Mouse (Mus musculus) retina, postnatal 7 days (tissue): ENCODE results near the gene Cemip.
"Not testable (repeated sequence)": the region's sequence is repeated elsewhere in the genome, so short reads cannot be mapped to it uniquely, and the experiment has no call there.

Experiments
- DNase-seq: peaks from one replicate; pipeline ENCODE4 v3.0.0-alpha.2; 2012; ENCODE audit warnings: low read depth, low spot score

Gene Cemip

DNA sequence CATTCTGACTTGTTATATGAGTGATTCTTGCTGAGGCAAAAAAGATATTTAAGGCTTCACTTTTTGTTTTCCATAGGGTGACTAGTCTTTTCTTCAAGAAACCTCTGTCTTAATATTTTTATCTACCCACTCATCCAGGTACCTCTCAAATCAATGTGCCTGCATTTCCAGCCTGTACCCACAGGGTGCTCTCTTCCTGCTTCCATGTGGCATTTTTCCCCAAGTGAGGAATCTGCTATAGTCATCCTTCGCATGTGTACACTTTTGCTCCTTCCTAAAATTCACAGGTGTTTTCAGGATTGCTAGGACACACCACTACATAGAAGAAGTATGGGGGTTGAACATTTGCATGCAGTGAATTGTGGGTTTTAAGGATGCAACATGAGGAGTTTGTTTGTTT lies 192.0 kb downstream of the Cemip start:
- no peak for DNase-seq

DNA sequence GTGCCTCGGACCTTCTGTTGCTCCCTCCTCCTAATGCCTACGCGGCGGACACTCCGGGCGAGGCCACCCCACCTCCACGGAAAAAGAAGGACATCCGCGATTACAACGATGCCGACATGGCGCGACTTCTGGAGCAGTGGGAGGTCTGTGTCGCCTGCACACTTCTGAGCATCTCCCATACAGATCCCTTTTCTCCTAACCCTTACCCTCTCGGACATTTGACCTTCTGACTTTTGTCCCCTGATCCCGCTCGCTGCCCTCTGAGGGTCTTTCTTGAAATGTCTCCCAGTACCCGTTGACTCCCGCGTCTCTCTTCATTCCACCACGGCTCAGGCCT lies 194.0 kb downstream of the Cemip start:
- DNase-seq, result no peak

DNA sequence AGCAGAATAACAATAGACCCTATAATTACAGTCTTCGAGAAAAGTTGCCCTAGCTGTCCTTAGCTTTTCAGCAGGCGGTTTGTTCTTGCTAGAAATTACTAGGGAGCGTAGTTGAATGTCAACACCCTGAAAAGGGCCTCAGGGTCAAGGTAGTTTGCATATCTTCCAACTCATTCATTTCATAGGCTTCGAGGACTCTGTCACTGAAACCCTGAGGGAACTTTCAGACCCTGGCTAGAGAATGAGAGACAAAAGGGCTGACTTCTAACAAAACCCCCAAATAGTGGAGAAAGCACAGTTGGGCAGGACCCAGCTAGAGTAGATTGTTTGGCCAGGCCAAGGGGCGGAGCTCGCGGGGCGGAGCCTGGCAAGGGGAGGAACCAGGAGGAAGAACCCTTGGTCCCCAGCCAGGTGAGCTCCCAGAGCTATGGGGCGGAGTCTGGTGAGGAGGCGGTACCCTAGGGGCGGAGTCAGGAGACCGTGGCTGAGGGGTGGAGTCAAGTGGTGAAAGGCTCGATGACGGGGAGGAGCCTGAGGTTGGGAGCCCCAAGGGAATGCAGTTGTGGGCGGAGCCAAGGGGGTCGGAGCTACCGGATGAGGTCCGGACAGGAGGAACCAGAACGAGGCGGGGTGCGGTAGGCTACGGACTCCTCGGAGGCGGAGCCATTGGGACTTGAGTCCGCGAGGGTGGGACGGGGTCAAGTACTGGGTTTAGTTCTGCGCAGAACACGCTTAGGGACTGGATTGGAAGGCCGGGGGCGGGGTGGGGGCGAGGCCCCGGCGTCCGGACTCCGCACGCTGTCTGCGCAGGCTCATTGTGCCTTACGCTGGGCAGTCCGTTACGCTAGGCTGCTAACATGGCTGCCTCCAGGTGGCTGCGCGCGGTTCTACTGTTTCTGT lies 194.6 kb downstream of the Cemip start:
- peak; percentile 98 for DNase-seq

DNA sequence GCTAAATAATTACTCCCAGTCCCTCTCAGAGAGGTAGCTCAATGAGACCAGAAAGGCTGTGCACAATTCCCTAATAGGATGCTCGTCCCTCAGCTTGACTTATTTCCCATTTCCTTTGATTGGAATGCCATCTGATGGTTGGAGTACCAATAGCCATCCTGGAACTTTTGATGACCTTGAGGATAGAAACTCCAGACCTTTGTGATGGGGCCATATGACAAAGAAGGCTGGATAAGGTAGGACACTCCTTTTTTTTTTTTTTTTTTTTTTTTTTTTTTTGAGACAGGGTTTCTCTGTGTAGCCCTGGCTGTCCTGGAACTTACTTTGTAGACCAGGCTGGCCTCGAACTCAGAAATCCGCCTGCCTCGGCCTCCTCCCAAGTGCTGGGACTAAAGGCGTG lies 196.4 kb downstream of the Cemip start:
- not testable (repeated sequence) for DNase-seq

DNA sequence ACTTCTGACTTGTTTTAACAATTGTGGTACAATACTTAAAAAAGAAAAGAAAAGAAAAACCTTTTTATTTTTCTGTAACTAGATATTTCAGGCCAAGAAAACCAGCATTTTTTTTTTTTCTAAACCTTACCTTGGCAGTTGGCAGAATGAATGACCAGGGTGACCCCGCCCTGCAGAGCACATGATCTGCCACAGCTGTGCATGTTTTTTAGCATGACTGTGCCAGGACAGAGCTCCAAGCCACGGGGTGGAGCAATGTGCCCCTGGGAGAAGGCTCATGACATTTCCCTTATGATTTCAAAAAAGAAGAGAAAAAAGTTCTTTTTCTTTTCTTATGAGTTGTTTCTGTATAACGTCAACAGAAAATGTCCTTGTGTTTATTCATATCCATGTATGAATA lies 196.9 kb downstream of the Cemip start:
- DNase-seq, result no peak

DNA sequence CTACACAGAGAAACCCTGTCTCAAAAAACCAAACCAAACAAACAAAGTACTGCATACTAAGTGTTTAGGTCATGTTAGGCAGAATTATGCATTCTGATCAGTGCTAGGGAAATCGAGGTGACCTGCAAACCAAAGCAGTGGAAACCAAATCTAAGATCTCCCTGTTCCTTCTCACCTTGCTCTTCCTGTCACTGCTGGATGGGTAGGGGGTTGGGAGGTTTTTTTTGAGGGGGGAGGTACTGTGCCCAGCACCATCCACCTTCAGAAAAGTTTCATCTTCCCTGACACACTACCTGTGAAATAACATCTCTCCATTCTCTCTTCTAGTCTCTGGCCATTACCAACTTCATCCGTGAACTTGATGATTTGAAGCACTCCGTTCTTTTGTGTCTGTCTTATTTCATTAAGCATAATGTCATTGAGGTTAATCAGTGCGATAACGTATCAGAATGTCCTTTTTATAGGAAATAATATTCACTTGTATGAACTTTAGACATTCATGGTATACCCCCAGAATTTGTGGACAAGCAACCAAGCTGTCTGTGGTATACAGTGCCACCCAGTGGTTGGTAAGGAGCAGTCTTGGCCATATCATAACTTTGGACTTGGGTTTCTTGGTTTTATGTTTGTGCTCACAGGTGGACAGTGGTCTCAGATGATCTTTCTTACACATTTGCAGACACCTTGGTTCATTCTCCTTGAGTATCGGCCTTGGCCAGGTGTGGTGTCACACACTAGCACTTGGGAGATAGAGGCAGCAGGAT lies 199.8 kb downstream of the Cemip start:
- DNase-seq, result no peak

DNA sequence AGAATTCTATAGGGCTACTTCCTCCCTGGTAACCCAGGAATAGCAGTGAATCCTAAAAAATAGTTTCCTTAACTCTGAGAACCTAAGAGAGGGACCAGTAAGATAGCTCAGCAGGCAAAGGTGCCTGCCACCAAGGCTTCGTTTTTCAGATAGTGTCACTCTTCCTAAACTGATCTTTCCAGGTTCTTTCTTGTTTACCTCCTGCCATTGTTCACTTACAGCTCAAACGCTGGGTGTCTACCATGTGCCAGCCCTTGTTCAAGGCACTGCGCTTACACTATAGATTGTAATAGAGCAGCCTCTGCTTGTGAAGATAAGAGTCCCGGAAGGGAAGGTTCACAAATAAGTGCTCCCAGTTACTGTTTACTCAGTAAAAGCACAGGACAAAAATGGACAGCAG lies 200.5 kb downstream of the Cemip start:
- DNase-seq, result no peak

DNA sequence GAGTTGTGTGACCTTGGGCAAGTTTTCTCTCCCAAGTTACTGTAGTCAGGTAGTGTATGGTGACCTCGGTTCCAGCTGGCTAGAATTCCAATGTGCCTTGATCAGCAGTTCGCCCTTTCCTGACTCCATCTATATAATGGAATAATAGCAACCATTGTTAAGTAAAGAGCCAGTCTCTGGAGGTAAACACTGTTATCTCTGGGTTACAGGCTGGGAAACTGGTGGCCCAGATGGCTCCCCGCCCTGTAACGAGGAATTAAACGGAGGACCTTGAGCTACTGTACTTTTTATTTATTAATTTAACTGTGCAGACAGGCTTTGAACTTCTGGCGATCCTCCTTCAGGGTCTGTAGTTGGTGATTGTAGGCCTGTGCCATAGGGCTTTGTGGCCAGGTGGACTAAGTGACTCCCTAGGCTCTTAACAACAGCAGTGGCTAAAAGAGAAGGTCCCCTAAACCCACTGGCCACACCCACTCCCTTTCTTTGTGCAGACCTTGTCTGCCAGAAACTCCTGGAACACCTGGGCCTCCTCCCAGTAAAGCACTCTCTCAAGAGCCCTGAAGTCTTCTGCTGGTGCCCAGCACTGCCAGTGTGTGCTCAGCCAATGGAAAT lies 201.3 kb downstream of the Cemip start:
- DNase-seq, result no peak

DNA sequence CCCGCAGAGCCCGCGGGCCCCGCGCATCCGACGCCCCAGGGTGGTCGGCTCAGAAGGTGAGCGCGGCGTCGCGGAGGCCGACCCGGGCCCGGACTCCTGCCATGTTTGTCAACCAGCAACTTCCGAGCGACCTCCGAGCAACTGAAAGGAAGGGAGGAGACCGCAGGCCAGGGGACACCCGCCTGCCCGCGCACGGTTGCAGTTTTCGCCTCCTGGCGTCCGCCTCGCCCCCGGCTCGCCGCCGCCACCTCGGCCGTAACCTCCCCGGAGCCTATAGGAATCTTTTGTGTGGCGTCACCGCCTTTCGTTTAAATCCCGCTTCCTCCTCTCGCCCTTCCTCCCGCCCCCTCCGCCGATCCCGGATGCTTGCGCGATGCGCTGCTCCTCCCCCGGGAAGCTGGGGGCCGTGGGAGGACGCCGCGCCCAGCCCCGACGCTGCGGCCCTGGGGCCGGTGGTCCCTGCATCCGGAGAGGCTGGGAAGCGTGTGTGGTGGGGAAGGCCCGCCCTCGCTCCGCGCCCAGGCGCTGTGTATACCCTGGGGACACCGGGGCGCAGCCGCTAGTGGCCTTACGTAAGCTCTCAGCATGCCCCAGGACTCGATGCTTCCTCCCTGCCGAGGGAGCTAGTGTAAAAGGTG lies 202.2 kb downstream of the Cemip start, which contains the start of the genes Tlnrd1 and Mesd:
Gene Tlnrd1 (minus strand): TSS at position 285 of the 638 bp plus-strand sequence.
Gene Mesd (plus strand): TSS at position 446 of the 638 bp plus-strand sequence.
- DNase-seq, result peak; percentile 67

DNA sequence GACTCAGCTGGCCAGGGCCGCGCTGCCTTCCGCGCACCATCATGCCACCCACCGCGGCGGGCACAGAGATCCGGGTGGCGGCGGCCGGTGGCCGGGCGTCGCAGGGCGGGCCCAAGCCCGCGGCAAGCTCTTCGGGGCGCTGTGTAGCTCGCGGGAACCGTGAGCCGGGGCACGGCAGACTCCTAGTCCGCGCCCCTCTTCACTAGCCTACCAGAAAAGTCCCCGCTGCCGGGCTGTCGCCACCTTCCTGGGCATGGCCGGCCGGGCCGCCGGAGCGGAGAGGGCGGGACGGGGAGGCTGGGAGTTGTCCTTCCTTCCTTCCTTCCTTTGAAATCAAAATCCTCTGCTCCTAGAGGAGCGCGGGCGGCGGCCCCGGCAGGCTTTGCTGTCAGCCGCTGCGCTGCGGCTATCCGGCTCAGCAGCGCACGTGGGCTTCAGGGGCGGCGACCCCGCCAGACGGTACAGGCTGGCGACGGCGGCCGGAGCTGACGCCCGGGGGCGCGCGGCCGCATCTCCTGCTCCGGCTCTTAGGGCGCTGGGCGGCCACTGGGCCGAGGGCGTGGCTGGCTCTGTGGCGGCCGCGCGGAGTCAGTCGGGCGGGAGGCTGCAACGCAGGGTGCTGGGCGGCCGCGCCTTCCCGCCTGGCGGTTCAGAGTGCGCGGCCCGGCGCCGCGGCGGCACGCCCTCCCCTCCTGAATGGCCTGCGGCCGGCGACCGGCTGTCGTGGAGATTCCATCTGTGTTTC lies 202.9 kb downstream of the Cemip start:
- DNase-seq, result peak; percentile 67
